Mouse (Mus musculus) neutrophil, adult 5-6 weeks (primary cell): ENCODE results near the gene Ola1. TPM values are rescaled to one million over a fixed set of nuclear protein-coding genes. Genes with fewer than 3 reads are reported as not detected.

Experiments
- ATAC-seq: fragments of 151-379, 151-347 bp; 2 replicates; pipeline ENCODE4 v1.8.0; 2017; ENCODE audit warnings: mild to moderate bottlenecking, moderate TSS enrichment; ENCODE audit not compliant: insufficient number of reproducible peaks, poor library complexity, low FRiP score, severe bottlenecking; ENCODE audit errors: extremely low read depth
- total RNA-seq: library from RNA; stranded (forward); fragments of 200-1000 nt; gene quantifications from 2 replicates; pipeline ENCODE4 v1.2.3, GENCODE M21; 2017

The Ola1 gene
- 25.4 and 29.8 TPM in 2 replicates for total RNA-seq

GRCm38 (mm10) chr2:73218913-73219312 is at the start of gene Ola1:
TSS of gene Ola1 (minus strand) at chr2:73218924.
- ATAC-seq = no peak

DNA sequence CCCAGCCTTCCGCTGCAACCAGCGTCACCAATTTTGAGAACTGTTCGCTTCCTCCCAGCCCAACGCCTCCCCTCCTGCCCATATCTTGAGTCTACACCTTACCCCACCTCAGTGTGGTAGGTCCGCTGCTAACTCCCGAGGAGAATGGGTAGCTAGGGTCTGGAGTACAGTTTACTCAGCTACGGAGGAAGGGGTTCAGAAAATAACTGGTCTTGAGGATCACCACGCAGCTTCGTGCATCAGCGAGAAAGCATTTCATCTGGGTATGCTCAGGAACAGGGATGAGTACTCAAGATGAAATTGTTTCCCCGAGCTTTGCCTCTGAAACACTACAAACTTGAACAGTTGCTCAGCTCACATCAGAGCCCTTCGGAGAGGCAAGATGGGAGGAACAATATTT is 49.6 kb upstream of the Ola1 start:
- ATAC-seq = no peak

GRCm38 (mm10) chr2:73267818-73268217 is 49.1 kb upstream of the Ola1 start:
- no peak for ATAC-seq

DNA sequence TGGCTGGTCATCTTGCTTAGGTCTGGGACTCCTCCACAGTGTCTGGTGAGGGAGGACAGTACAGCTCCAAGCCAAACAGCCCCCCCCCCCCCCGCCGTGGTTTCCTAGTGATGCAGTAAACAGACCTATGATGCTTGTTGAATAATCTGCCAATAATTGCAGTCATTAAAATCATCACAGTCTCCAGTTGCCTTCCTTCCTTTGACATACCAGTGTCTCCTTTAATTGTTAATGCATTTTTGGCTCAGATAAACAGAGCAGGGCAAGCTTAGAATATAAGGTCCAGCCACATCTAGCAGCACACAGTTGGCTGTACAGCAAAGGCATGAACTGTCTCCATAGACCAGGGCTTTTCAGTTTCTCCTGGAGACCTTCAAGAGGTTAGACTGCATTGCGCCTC is 48.5 kb upstream of the Ola1 start:
- ATAC-seq = no peak

DNA sequence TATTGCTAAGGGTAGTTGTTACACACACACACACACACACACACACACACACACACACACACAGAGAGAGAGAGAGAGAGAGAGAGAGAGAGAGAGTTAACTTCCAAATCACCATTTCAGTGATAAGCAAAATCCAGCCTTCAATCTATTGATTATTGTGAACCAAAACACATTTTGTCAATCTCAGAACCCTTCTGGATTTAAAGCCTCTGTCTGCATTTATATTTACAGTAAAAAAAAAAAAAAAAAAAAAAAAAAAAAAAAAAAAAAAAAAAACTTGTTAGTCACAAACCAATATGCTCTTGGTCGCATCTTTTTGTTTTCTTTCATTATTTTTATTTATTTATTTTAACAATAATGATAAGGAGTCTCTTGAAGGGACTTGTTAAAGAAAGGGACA is 47.9 kb upstream of the Ola1 start:
- no peak for ATAC-seq

GRCm38 (mm10) chr2:73266011-73266410 is 47.3 kb upstream of the Ola1 start:
- no peak for ATAC-seq

DNA sequence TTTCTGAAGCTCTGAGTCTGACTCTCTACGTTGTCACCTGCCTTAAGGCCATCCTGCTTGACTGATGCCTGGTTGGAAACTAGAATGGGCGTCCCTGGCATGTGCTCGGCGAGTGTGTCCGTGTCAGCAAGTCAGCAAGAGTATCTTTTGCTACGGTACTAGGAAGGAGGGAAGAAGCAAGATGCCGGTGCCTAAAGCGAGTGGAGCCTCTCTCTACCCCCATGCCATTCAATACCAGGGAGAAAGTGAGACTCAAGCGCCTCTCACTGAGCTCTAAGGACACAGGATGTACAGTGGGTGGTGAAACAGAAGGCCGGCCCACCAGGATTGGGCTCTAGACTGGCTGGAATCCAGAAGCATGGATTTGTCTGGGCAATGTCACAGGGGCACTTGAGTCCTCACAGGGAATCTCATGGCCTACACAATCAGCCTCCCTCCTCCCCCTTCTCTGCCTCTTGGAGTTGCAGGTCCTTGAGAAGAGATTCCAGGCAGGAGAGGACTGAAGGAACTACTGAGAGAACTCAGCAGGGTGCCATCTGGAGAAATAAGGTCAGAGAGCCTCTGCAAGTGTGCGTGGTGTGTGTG is 46.0 kb upstream of the Ola1 start:
- no peak for ATAC-seq

DNA sequence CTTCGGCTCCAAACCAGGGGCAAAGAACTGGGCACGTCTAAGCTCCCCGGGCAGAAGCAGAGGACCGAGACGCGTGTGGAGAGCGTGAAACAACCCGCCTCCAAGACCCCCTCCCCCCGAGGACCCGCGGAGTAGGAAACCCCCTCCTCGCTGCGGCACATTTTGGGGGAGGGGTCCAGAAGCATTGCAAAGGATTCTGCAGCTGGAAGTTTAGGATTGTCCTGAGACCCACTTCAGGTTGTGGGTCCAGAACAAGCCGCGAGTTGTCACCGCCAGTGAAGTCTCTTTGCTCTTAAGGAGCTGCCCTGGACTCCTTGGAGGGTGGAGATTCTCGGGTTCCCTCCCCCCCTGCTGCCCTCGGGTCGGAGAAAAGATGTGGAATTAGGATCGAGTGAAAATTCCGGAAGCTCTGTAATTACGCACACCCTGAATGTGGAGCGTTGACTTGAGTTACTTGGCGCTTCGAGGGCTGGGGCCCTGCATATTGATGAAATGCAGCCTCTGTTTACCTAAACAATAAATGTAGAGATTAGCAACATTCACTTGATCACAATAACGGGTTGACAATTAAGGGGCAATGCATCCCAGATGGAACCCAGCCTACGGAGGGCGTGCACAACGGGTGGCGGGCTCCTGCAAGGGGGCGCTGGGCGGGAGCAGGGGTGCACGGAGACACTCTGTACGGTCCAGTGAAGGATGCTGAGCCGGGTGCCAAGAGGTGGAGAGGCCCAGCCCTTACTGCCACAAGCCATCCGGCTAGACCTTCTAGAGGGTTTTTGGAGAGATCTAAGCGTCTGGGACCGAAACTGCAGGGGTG is 45.3 kb upstream of the Ola1 start:
- no peak for ATAC-seq

DNA sequence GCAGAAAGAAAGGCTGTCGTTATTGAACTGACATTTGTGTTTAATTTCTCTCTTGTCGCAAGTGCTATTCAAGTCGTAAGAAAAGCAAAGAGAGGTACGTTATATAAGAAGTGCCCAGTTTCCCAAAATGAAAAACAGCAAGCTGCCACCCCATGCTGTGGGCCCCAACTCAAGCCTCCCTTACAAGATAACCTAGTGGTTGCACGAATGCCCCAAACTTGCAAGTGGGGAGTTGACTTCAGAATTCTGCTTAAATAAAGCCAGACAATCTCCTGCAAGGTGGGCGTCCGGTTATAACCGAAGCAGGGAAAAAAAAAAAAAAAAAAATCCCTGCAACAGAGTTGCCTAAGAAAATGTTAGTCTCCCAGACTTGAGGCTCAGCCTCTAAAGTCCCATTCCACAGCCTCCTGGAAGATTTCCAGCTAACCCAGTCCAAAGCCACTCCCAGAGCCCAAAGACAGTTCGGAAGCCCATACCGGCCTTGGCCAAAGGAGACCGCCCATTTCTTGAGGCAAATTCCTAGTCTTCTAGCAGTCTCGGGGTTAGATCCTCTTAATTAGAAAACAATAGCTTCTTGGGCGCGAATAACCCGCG is 44.5 kb upstream of the Ola1 start:
- no peak for ATAC-seq

GRCm38 (mm10) chr2:73248701-73249100 is 30.0 kb upstream of the Ola1 start:
- ATAC-seq = no peak

GRCm38 (mm10) chr2:73241299-73241698 is 22.6 kb upstream of the Ola1 start:
- ATAC-seq = 0 out of 2 replicates have a peak, but pooled peaks have one; percentile 3

GRCm38 (mm10) chr2:73231081-73231480 is 12.4 kb upstream of the Ola1 start:
- no peak for ATAC-seq

DNA sequence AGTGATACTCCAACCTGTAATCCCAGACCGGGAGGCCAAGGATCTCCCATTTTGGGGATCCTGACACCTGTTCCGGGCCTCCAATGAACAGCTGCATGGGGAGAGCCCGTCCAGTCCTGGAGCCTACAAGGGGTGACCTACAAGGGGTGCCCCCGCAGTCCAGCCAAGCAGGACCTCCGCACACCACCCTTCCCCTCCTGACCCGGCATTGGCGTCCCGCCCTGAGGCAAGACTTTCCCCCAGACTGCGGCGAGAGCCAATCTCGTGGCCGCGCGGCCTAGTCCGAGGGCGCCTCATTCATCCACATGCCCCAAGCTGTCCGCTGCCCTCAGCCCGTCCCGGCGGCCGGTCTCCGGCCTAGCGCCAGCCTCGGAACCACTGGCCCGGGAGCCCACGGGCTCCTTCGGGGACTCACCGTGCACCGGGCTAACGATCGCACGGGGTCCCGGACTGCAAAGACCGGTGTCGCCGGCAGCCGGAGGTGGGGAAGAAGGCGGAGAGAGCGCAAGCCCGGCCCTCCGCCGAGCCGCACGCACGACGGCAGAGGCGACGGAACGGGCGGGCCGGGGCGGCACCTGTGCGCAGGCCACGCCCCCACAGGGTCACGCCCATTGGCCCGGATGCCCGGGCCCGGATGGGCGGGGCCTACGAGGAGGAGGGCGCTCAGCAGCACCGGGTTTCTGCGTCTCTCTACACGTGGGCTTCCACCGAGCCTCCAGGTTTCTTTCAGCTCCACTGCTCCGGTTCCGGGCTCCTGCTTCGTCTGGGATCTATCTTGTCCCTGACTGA is 4.7 kb downstream of the Ola1 start:
- ATAC-seq = peak; percentile 96

DNA sequence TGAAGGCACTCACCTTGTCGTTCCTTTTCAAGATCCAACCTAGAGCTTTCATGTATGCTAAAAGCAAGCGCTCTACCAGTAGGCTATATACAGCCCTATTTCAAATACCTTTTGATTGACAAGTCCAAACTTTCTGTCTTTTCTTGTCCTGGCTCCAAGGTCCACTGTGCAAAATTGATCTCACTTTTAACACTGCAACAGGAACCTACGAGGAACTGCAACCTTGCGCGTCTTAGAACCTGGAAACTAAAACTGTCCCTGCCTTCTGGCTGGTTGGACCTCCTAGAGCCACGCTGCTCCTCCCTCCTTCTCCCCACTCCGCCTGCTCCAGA is 5.2 kb downstream of the Ola1 start:
- ATAC-seq = no peak

- ATAC-seq = no peak
Observed at GRCm38 (mm10) chr2:73204328-73204727, 14.4 kb downstream of the Ola1 start.

DNA sequence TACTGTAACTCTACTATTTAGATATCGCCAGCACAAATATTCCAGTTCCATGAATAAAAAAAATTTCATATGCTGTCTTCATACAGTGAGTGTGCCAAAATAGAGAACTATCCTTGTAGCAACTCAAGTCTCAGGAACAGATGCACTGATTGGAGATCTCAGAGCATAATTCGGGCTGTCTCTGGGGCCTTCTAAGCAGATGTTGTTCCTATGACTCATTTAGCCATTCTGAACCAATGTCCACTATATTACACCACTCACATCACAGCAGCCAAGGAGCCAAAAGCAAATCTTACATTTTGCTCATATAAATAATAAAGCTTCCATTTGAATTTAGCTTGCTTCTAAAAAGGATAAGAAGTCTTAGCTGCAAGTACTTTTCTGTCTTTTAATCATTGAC is 30.2 kb downstream of the Ola1 start:
- ATAC-seq = no peak

- ATAC-seq = no peak
Observed at GRCm38 (mm10) chr2:73185185-73185584, 33.5 kb downstream of the Ola1 start.

- no peak for ATAC-seq
Observed at GRCm38 (mm10) chr2:73169496-73169895, 49.2 kb downstream of the Ola1 start.

DNA sequence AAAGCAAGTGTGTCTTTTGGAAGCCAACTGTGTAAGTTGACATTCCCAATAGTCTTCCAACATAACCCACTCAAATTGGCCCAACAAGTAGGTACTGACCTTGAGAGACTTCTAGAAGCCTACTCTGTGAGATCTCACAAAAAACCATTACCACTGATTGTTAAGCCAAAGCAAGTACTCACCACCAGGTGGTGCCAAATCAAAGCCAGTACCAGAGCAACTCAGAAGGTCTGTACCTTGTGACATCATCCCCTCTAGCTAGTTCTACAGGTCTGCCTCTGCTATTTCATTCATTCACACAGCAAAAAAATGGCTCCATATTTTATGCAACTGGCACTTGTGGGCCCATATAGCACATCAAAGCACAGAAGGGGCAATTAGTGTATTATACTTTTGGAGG is 51.6 kb downstream of the Ola1 start:
- peak; percentile 92 for ATAC-seq

GRCm38 (mm10) chr2:73164666-73165065 is 54.1 kb downstream of the Ola1 start:
- ATAC-seq = no peak
